Mouse (Mus musculus) cerebellum, adult 2 months (tissue): Measurements from ENCODE around the gene Ghrl. TPM values are rescaled to one million over a fixed set of nuclear protein-coding genes. Genes with fewer than 3 reads are reported as not detected.

Source experiments
- DNase-seq, 2 experiments: peaks; one replicate each; pipeline ENCODE4 v3.0.0; 2021
- H3K27ac ChIP-seq: fragments of 200-500 bp; 2 replicates; pipeline ENCODE4 v1.5.1; 2012; ENCODE audit warnings: low read length, control low read depth, inconsistent platforms; ENCODE audit not compliant: insufficient read depth
- H3K27me3 ChIP-seq: fragments of 200-500 bp; 2 replicates; pipeline ENCODE4 v1.6.1; 2012; ENCODE audit warnings: inconsistent platforms, mild to moderate bottlenecking, low read length, moderate library complexity; ENCODE audit not compliant: control insufficient read depth, insufficient read depth
- H3K4me1 ChIP-seq: fragments of 200-500 bp; 2 replicates; pipeline ENCODE4 v1.6.1; 2011; ENCODE audit warnings: low read length; ENCODE audit not compliant: control insufficient read depth, insufficient read depth
- H3K4me3 ChIP-seq: fragments of 200-500 bp; replicated peaks from 2 replicates; pipeline ENCODE3; 2011; ENCODE audit warnings: mild to moderate bottlenecking, low read depth, low read length, control low read depth; ENCODE audit not compliant: insufficient read depth
- CTCF ChIP-seq: fragments of 200-500 bp; IDR thresholded peaks from 2 replicates; pipeline ENCODE4 v1.5.1; 2011; ENCODE audit warnings: low read depth, mild to moderate bottlenecking, control low read depth, low read length, moderate library complexity, borderline replicate concordance; ENCODE audit not compliant: insufficient read depth
- POLR2A ChIP-seq: fragments of 200-500 bp; IDR thresholded peaks from 2 replicates; pipeline ENCODE4 v1.6.1; 2011; ENCODE audit warnings: low read length, control low read depth, borderline replicate concordance; ENCODE audit not compliant: insufficient read depth
- WGBS: fragments of 180-500 bp; shearing (Covaris S2); methylation state at CpG from one replicate; pipeline ENCODE4 v1.1.7; 2018; 5-methylcytosine and 5-hydroxymethylcytosine counted together
- polyA plus RNA-seq: library from polyadenylated mRNA; depleted of rRNA; stranded (reverse); fragments of >200 nt; gene quantifications from 2 replicates; pipeline ENCODE4 v1.2.3, GENCODE M21; 2012

Ghrl gene
- polyA plus RNA-seq, 1 experiment, result 1.4 TPM

- H3K4me3 ChIP-seq, result no peak overlapping the region
Measured at GRCm38 (mm10) chr6:113741425-113741824, 21.7 kb upstream of the Ghrl start.

DNA sequence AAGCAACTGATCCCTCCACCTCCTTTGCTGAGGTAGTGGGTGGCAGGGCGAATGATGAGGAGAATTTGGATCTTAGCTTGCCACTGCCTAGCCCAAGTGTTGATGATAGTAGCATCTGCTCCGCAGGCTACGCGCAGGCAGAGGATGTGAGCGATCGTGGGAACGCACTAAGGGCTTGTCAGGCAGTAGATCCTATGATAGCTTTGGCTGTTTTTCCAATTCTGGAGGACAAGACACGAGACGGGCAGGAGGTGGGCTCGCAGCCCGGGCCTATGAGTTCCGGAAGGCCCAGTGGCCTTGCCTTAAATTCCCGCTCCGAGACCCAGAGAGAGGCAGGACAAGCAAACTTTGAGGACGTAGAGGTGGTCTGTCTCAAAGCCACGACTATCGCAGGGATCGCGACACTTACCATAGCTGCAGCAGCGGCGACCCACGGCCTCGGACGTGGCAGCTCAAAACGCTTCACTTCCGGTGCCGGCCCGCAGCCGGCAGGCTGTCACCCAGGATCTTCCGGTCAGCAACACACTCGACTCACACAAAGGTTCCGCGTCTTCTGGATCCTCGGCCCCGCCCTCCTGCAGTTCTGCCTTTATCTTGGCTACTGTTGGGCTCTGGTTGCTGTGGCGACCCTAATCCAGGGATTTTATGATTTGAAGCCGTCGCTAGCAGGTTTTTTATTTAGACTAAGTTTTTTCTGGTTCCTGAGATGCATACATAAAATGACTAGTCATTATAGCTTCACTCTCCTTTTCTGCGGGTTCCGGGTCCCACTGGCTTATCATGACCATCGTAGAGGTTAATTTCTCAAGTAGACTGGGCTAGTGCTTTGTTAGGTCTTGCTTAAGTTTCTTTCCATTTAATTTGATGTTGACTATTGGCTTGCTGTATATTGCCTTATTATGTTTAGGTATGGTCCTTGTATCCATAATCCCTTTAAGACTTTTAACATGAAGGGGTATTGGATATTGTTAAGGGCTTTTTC, 20.8 kb upstream of the Ghrl start, which contains the start of gene Sec13:
Gene Sec13 (minus strand): TSS at position 508 of the 982 bp plus-strand sequence.
- no peak within 1 kb of the TSS; the same call in 1 of the 2 replicates for H3K27ac ChIP-seq
- peak within 1 kb of the TSS; percentile 78 for H3K4me3 ChIP-seq
- no peaks in the 10 kb centered on the region for H3K27me3 ChIP-seq
- H3K4me1 ChIP-seq, result no peaks in the 10 kb centered on the region
- 7% methylated on average over 41 of the region's 41 CpGs for WGBS
- DNase-seq, result peak; percentile 83 to 90
- TF ChIP-seq POLR2A (peak; percentile 95), CTCF (no peak)

More at GRCm38 (mm10) chr6:113741425-113741824, 21.7 kb upstream of the Ghrl start:
- no peak for TF ChIP-seq POLR2A
- no peaks in the 10 kb centered on the region for H3K4me1 ChIP-seq
- H3K27me3 ChIP-seq, result no peaks in the 10 kb centered on the region
- no peak for DNase-seq
- no peak overlapping the region for H3K27ac ChIP-seq
- 68% methylated on average over 2 of the region's 2 CpGs for WGBS

DNA sequence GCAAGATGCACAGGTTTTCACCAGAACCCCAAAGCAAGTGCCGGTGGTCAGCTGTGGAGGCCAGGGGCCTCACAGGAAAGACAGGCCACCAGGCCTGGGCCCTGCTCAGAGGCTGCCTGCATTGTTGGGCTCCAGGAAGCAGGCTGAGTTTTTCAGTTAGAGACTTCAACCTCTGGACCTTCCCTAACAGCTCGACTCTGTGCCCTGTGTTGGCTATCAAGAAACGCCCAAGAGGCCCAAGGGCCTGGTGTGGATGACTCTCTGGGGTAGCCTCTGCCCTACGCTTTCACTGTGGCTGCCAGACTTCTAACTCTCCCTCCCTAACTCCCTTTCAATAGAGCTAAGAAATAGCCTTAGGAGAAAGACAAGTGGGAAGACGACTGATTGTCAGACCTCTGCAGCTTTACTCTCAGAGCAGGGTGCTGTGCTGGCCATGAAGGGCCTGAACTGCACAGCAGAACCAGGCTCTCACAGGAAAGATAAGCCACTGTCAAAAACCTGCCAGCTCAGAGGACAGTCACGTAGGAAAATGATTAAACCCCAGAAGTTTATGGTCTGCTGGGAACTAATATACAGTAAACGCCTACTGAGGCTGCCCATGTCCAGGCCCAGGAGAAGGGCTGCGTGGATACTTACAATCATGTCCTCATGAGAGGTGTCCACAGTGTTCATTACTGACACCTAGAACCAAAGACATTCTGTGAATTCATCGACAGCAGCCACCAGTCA, 17.8 kb upstream of the Ghrl start:
- Histone ChIP-seq H3K4me1 (no peaks in the 10 kb centered on the region), H3K4me3 (no peak overlapping the region), H3K27me3 (no peaks in the 10 kb centered on the region), H3K27ac (no peak overlapping the region)
- TF ChIP-seq POLR2A (no peak), CTCF (no peak)
- WGBS, result 91% methylated on average over 9 of the region's 9 CpGs
- DNase-seq, result no peak

GRCm38 (mm10) chr6:113731296-113731695, 11.6 kb upstream of the Ghrl start:
- DNase-seq, result no peak
- no peaks in the 10 kb centered on the region for H3K27me3 ChIP-seq
- H3K4me3 ChIP-seq, result no peak overlapping the region
- H3K27ac ChIP-seq, result no peak overlapping the region
- WGBS, result 89% methylated on average over 3 of the region's 3 CpGs
- TF ChIP-seq CTCF (no peak), POLR2A (no peak)
- no peaks in the 10 kb centered on the region; the same call in 1 of the 2 replicates for H3K4me1 ChIP-seq

DNA sequence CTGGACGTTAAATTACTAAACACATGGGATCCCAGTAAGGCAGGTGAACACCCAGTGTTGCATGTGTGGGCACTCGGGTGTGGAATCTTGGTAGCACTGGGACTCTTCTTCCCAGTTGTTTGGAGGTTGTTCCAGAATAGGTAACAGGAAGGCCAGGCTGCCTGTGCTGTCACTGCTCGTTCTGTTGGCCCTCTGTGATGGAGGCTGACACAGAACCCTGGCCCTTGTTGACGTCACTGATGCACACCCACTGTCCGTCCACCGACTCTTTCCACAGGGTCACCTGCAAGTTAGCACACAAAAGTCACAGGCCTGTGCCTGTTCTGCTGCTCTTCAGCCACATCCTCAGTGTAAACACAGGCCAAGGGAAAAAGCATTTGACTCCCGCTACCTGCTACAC, 8.5 kb upstream of the Ghrl start:
- Histone ChIP-seq H3K27me3 (no peaks in the 10 kb centered on the region), H3K4me1 (no peaks in the 10 kb centered on the region; the same call in 1 of the 2 replicates), H3K27ac (no peak overlapping the region), H3K4me3 (no peak overlapping the region)
- DNase-seq, result no peak
- 88% methylated on average over 7 of the region's 7 CpGs for WGBS
- TF ChIP-seq POLR2A (no peak), CTCF (no peak)

- Histone ChIP-seq H3K4me3 (no peak overlapping the region), H3K4me1 (peaks cover 7% of the 10 kb centered on the region; the same call in 1 of the 2 replicates), H3K27me3 (no peaks in the 10 kb centered on the region), H3K27ac (no peak overlapping the region)
- no peak for DNase-seq
- WGBS, result 96% methylated on average over 4 of the region's 4 CpGs
- TF ChIP-seq POLR2A (no peak), CTCF (no peak)
Measured at GRCm38 (mm10) chr6:113721061-113721460, 1.4 kb upstream of the Ghrl start.

- DNase-seq, result peak; percentile 32 to 67
- 61% methylated on average over 3 of the region's 3 CpGs for WGBS
- no peak overlapping the region for H3K4me3 ChIP-seq
- no peaks in the 10 kb centered on the region for H3K27me3 ChIP-seq
- H3K4me1 ChIP-seq, result peaks cover 7% of the 10 kb centered on the region; the same call in 1 of the 2 replicates
- no peak overlapping the region for H3K27ac ChIP-seq
- no peak for TF ChIP-seq CTCF
- TF ChIP-seq POLR2A, result no peak
Measured at GRCm38 (mm10) chr6:113717541-113717940, 2.1 kb downstream of the Ghrl start.

DNA sequence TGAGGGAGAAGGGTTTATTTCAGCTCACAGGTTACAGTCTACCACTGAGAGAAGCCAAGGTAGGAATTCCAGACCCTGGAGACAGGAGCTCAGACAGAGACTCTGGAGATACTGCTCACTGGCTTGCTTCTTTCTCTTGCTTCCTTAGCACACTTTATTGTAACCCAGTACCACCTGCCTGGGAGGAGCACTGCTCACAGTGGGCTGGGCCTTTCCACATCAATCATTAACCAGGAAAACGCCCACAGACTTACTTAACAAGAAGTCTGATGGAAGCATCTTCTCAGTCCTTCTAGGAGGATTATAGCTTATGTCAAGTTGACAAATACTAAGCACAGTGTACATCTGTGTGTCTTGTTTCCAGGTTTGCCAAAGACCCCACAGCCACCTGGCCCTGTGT, 4.9 kb downstream of the Ghrl start:
- TF ChIP-seq CTCF (no peak), POLR2A (no peak)
- no peak for DNase-seq
- Histone ChIP-seq H3K27ac (no peak overlapping the region), H3K27me3 (no peaks in the 10 kb centered on the region), H3K4me1 (peaks cover 7% of the 10 kb centered on the region; the same call in 1 of the 2 replicates), H3K4me3 (no peak overlapping the region)
- 94% methylated on average over 1 of the region's 1 CpGs for WGBS
